Mouse (Mus musculus): ENCODE measurements around the gene Gli2.

Gene Gli2

DNA sequence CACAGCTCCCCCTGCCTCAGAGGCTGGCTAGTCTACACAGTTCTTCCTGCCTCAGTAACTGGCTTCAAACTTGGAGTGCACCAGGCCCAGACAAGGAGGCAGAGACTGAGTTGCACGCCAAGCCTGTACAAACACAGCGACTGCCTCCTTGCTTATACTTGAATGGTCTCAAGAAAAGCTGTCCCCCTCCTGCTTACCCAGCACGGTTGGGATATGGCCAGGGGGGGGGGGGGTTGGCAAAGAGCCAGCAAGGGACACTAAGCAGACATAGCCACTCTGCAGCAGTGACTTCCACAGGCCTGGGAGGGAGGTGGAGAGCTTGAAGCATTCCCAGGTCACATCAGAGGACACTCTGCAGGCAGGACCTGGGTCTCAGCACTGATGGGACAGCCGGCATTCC is 117.3 kb downstream of the Gli2 start:
- DNase-seq = no peak

GRCm38 (mm10) chr1:118935518-118935917 is 117.9 kb downstream of the Gli2 start:
- DNase-seq = no peak

DNA sequence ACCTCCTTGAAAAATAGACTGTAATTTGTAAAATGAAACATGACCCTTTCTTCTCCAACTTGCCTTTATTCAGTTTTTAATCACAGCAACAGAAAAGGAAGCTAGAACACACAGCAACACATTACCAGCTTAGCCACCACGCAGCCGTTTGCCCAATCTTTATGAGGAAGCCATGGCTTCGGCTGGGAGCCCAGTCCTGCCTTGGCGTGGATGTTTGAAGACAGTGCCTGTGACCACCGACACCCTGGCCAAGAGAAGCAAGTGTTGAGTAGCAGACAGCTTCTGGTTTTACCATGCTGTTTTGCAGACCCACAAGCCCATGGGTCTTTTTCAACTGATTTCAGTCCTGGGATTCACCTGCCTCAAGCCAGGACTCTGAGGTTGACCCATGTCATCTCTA is 121.3 kb downstream of the Gli2 start:
- no peak for DNase-seq

DNA sequence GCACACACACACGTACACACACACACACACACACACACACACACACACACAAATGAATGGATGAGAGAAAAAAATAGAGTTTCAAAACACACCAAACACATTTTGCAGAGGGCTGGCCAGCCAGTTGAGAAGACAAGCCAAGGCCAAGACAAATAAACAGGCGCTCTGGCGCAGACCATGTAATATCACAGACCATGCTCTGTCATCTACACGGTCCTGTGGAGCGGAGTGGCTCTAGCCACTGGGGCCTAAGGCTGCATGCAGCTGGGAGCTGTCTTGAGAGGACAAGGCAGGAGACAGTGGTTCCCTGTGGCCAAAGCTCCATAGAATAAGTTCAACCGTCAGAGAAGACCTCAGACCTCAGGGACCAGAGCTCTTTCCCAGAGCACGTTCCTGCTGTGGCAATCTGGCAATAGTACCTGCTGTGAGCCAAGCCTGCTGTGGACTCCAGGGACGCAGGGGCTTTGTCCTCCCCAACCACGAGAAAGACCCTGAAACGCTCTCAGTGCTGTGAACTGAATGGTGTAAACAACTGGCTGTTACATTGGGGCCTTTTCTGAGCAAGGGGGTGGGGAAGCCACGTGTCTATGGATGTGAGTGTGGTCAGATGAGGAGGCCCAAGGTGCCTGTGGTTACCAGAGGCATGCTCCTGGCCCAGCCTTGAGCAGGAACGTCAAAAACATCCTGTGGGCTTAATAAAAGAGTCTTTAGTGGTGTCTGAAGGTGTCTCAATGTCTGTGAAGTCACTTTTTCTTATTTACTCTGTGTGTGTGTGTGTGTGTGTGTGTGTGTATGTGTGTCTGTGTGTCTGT is 125.7 kb downstream of the Gli2 start:
- DNase-seq = no peak

GRCm38 (mm10) chr1:118926556-118926955 is 126.9 kb downstream of the Gli2 start:
- DNase-seq = no peak

DNA sequence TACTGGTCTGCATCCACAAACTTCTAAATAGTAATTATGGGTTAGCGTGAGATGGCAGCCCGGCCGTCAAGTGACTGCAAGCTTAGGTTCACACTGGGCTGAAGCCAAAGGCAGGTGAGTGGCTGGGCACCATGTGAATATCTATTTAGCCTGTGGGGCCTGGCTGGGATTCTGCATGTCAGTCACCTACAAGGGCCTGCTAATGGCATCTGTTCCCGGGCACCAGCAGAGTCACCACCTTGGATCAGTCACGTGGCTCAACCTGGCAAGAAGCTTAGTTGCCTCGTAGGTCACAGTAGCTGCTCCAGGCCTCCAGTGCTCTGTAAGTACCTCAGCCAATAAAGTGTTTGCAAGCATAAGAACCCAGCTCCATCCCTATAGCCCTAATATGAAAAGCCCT is 131.2 kb downstream of the Gli2 start:
- DNase-seq = no peak

DNA sequence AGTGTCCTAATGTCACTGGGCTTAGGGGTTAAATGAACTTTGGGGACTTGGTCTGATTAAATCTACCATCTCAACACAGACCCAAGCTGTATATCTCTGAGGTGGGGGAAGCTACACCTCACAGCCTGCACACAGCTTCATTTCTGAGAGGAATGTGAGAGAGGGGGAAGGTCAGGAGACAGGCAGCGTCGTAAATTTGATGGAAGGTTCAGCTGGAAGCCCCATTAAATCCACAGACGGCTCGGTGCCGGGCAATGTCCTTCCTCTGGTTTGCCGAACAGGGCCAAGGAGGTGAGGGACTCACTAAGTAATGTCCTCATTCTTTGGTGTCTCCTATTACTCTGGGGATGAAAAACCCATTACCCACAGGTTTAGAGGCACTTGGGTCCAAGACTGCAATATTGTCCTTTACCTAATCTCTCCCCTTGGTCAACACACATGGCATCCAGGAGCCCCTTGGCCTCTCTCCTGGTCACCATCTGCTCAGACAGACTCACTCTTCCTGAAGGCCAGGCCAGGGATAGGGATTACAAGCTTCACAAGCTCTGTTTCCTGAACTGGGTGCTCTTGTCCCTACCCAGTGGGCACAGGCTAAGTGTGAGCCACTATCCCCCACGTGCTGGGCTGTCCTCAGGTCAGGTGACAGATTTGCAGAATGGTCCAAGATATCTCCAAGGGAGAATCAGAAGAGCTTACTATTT is 135.7 kb downstream of the Gli2 start:
- DNase-seq = no peak

GRCm38 (mm10) chr1:118916477-118917075 is 136.8 kb downstream of the Gli2 start:
- DNase-seq = no peak

DNA sequence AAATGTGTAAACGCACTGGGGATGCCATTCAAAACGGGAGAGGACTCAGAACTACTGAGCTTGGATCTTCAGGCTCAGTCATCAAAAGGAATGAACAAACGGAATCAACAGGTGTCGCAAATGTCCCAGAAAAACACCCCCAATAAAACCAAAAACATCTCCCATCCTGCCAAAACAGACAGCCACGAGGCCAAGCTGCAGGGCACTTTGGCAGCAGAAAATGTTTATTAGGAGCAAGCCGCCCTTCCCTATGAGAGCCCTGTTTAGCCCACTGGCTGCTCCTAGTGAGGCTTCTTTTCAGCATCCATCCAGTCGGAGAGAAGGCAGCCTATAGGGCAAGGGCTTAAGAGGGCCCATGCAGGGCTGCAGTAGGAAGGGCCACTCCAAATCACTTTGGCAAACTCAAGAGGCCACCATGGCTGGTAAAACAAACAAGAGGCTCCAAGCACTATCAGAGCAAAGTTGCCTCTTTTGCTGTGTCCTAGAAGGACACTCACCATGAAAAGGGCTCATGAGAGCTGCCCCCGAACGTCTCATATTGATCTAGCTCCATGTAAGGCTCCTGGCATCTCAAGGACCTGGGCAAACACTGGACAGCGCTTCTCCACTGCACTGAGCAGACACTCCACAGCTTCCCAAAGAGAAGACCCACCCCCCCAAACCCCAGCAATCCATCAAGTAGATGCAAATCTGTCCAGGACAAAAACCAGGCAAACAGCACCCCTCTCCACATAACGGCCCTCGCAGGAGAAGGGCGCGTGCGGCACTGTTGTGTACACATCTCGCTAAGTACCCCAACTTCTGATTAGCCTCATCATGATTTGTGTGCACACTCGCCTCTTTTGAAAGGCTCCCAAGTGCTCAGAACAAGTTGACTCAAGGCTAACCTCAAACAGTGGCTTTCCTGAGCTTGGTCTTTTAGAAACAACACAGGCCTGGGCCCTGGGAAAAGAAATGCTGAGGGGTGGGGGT is 139.7 kb downstream of the Gli2 start:
- no peak for DNase-seq

DNA sequence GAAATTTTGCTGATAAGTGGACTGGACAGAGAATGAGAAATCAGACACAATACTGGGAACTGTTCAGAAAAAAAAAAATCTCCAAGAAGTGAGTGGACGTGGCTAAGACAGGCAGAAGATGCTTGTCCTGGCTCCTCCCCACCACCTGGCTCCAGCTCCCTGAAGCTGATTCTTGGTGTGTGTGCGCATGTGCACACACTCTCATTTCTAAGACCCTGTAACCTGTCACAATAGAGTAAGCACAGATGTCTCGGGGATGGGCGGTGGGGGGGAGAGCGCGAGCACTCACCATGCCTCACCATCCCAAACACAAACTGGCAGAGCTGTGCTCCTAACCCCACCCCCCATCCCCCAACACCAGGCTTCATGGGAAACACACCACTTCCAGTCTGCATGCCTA is 140.5 kb downstream of the Gli2 start:
- DNase-seq = no peak

- DNase-seq = no peak
These were observed 142.0 kb downstream of the Gli2 start for GRCm38 (mm10) chr1:118911427-118911727.

DNA sequence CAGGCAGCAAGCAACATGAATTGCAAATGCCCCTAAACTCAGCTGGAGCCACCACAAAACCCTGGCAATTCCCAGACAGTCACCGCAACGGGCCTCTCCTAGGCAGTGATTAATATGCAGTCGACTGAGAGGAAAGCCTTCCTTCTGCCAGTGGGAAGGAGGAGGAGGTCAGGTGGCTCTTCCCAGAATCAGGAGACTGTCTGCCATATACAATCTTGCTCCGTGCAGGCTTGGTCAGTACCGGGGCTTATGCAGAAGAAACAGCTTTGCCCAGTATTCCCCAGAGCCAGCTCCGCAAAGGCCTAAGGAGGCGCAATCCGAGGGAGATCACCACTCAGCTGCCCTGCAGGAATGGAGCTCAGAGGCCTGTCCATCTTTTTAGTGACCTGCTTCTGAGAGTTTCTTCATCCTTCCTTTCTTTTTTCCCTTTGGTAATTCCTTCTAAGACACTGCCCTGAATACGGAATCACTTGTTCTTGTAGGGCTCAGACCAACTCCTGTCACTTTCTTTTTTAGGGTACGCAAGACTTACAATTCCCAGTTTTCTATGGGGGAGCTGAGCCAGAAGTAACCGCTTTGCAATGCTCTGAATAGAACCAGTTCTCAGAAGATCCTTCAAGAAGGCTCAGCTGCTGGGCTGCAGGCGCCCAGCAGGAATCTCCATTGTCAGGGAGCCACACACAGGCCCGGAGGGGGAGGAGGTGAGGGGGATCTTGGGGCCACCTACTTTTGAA is 142.6 kb downstream of the Gli2 start:
- DNase-seq = no peak

DNA sequence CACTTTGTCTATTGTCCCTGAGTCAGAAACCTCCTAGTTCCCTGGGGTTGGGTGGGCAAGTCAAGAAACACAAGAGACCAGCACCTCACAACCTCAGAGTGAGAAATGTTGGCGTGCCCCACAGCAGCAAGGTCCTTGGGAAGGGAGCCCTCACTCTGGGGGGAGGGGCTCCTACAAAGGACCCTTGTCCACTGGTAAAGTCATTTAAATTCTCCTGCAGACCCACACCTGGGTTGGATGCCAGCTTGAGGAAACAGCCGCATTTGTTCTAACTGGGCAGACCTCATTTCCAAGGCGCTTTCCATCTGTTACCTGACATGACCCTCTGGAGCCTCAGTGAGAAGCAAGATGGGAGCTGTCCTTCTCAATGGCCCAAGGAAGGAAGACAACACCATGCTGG is 144.4 kb downstream of the Gli2 start:
- DNase-seq = no peak

DNA sequence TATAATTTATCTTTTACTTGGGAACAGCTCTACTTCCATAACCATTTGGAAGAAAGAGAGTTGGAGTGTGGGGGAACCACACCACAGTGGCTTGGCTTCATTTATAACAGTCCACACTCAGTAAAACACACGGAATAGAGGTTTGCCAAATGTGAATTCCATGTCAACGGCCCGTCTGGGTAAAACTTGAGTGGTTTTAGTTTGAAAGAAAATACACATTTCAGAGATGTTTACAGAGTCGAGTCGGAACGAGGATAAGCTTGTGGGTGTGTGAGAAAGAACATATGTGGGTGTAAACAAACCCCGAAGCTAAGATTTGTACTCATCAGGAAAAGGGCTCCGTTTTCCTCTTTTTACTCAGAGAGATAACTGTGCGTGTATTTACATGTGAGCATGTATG is 145.8 kb downstream of the Gli2 start:
- DNase-seq = no peak

- DNase-seq = no peak
These were observed 148.1 kb downstream of the Gli2 start for GRCm38 (mm10) chr1:118905319-118905718.

DNA sequence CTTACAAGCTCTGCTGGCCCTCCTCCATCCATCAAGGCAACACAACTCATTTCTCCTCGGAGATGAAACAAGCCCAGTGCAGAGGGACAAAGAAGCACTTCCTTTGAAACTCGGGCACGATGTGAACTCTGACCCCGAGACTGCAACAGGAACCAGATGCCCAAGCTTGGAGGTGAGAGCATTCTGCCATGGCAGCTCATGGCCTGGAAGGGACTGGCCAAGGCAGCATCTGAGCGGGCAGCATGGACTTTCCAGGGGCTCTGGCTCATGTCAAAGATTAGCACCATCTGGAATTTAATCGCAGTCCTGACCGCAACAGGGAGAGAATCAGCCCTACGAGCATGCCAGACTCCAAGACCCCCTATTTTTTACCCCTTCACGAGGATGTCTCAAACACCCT is 148.5 kb downstream of the Gli2 start:
- no peak for DNase-seq

DNA sequence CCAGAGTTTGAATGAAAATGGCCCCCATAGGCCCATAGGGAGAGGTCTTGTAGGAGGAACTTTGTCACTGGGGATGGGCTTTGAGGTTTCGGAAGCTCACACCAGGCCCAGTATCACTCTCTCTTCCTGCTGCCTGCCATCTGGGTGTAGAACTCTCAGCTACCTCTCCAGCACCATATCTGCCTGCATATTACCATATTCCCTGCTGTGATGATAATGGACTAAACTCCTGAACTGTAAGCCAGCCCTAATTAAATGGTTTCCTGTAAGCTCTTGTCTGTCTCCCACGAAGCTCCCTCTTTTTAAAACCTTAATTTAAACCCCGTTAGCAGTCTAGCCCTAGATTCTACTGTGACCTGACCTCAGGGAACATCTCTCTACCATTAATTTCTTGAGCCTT is 149.0 kb downstream of the Gli2 start:
- DNase-seq = no peak

- DNase-seq = no peak
These were observed 149.7 kb downstream of the Gli2 start for GRCm38 (mm10) chr1:118903742-118904141.

GRCm38 (mm10) chr1:118901868-118902586 is 151.4 kb downstream of the Gli2 start:
- no peak for DNase-seq

GRCm38 (mm10) chr1:118898351-118898750 is 155.1 kb downstream of the Gli2 start:
- DNase-seq = no peak

- no peak for DNase-seq
These were observed 158.2 kb downstream of the Gli2 start for GRCm38 (mm10) chr1:118895026-118895762.

Data from kidney, adult 18-20 months (tissue).